Mouse (Mus musculus) midbrain, postnatal 0 days (tissue): ENCODE data around the gene Dok4. TPM values are rescaled to one million over a fixed set of nuclear protein-coding genes. Genes with fewer than 3 reads are reported as not detected.
A peak's percentile ranks its signal among the peaks of the same experiment; 100 is the strongest.
"Not testable (repeated sequence)": the region's sequence is repeated elsewhere in the genome, so short reads cannot be mapped to it uniquely, and the experiment has no call there.

Experiments used
- ATAC-seq: fragments of 200-750 bp; cut with Nextera tagmentation; 2 replicates; pipeline ENCODE4 v1.8.0; 2017; ENCODE audit warnings: moderate number of reproducible peaks, mild to moderate bottlenecking, moderate TSS enrichment, moderate library complexity; ENCODE audit not compliant: low FRiP score
- DNase-seq: peaks from one replicate; pipeline ENCODE4 v3.0.0-alpha.2; 2015; ENCODE audit warnings: low spot score
- H3K27ac ChIP-seq: fragments of 300-500 bp; sonication (generic); 2 replicates; pipeline ENCODE4 v1.5.1; 2014; ENCODE audit warnings: low read depth, mild to moderate bottlenecking, low read length, mixed read lengths
- H3K27me3 ChIP-seq: fragments of 300-500 bp; sonication (generic); 2 replicates; pipeline ENCODE4 v1.6.1; 2014; ENCODE audit warnings: low read length, control low read depth, mixed read lengths; ENCODE audit not compliant: insufficient read depth
- H3K36me3 ChIP-seq: fragments of 300-500 bp; sonication (generic); 2 replicates; pipeline ENCODE4 v1.6.1; 2014; ENCODE audit warnings: low read length, control low read depth, mixed read lengths; ENCODE audit not compliant: insufficient read depth
- H3K4me1 ChIP-seq: fragments of 300-500 bp; sonication (generic); 2 replicates; pipeline ENCODE4 v1.6.1; 2014; ENCODE audit warnings: mild to moderate bottlenecking, control low read depth, antibody characterized with exemption, low read length, mixed read lengths; ENCODE audit not compliant: insufficient read depth
- H3K4me2 ChIP-seq: fragments of 300-500 bp; sonication (generic); 2 replicates; pipeline ENCODE4 v1.6.1; 2014; ENCODE audit warnings: low read depth, mild to moderate bottlenecking, low read length, mixed read lengths; ENCODE audit not compliant: poor library complexity, severe bottlenecking
- H3K4me3 ChIP-seq: fragments of 300-500 bp; sonication (generic); 2 replicates; pipeline ENCODE4 v1.5.1; 2014; ENCODE audit warnings: low read depth, mild to moderate bottlenecking, low read length, moderate library complexity
- H3K9ac ChIP-seq: fragments of 300-500 bp; sonication (generic); replicated peaks from 2 replicates; pipeline ENCODE4 v1.6.1; 2014; ENCODE audit warnings: mild to moderate bottlenecking, low read length, moderate library complexity, mixed read lengths; ENCODE audit not compliant: poor library complexity, severe bottlenecking
- H3K9me3 ChIP-seq: fragments of 300-500 bp; sonication (generic); 2 replicates; pipeline ENCODE4 v1.6.1; 2016; ENCODE audit warnings: low read length, control low read depth
- CTCF ChIP-seq: IDR thresholded peaks from 2 replicates; pipeline ENCODE4 v1.5.1; 2016; ENCODE audit warnings: antibody characterized with exemption, mild to moderate bottlenecking
- WGBS: fragments of 180-500 bp; shearing (Covaris S2); extraction: QIAGEN DNeasy Blood & Tissue Kit; methylation state at CpG from one replicate; pipeline ENCODE4 v1.1.7; 2014; 5-methylcytosine and 5-hydroxymethylcytosine counted together
- polyA plus RNA-seq: library from polyadenylated mRNA; unstranded; fragments of >200 nt; fragmentation: Nextera tagmentation; extraction: Ambion mirVana; gene quantifications from 2 replicates; pipeline ENCODE4 v1.2.1, GENCODE M21; 2015
- total RNA-seq: library from RNA; depleted of rRNA; stranded (reverse); fragments of >200 nt; gene quantifications from 2 replicates; pipeline ENCODE4 v1.2.3, GENCODE M21; 2014

Gene Dok4
- total and polyA plus RNA-seq, 2 experiments from 2014 or later: 95.0 to 155 TPM

- Histone ChIP-seq H3K4me3 (no peak overlapping the region), H3K9me3 (no peaks in the 10 kb centered on the region), H3K36me3 (peaks cover 53% of the 10 kb centered on the region), H3K27me3 (no peaks in the 10 kb centered on the region), H3K27ac (no peak overlapping the region), H3K9ac (no peak overlapping the region), H3K4me2 (no peak overlapping the region), H3K4me1 (no peaks in the 10 kb centered on the region)
- ATAC-seq (no peak), DNase-seq (no peak)
- TF ChIP-seq CTCF: no peak
- WGBS: 89% methylated on average over 12 of the region's 12 CpGs
Observed at GRCm38 (mm10) chr8:94862487-94863220, 13.5 kb downstream of the Dok4 start.

GRCm38 (mm10) chr8:94861352-94861910 lies 14.7 kb downstream of the Dok4 start:
- peak; percentile 90 for TF ChIP-seq CTCF
- Histone ChIP-seq H3K27ac (no peak overlapping the region), H3K9ac (no peak overlapping the region), H3K4me3 (no peak overlapping the region), H3K4me1 (no peaks in the 10 kb centered on the region), H3K4me2 (no peak overlapping the region), H3K27me3 (no peaks in the 10 kb centered on the region), H3K36me3 (peaks cover 46% of the 10 kb centered on the region), H3K9me3 (no peaks in the 10 kb centered on the region)
- 78% methylated on average over 8 of the region's 8 CpGs for WGBS
- ATAC-seq (no peak), DNase-seq (peak; percentile 72)

GRCm38 (mm10) chr8:94857346-94858173 lies 18.6 kb downstream of the Dok4 start, which contains the start of gene Polr2c:
Gene Polr2c (plus strand): TSS chr8:94857450.
- peak; percentile 90 for TF ChIP-seq CTCF
- DNase-seq (peak; percentile 91), ATAC-seq (peak; percentile 85)
- WGBS: 1% methylated on average over 68 of the region's 68 CpGs
- H3K4me3 ChIP-seq: peak within 1 kb of the TSS; percentile 94
- H3K9ac ChIP-seq: peak within 1 kb of the TSS; percentile 96
- peak within 1 kb of the TSS; percentile 67 for H3K4me2 ChIP-seq
- no peaks in the 10 kb centered on the region for H3K9me3 ChIP-seq
- no peaks in the 10 kb centered on the region for H3K4me1 ChIP-seq
- H3K27ac ChIP-seq: peak within 1 kb of the TSS; percentile 81
- H3K36me3 ChIP-seq: peaks cover 35% of the 10 kb centered on the region
- no peaks in the 10 kb centered on the region for H3K27me3 ChIP-seq

GRCm38 (mm10) chr8:94857011-94857345 lies 19.2 kb downstream of the Dok4 start:
- H3K27ac ChIP-seq: no peak overlapping the region
- ATAC-seq (0 out of 2 replicates have a peak, but pooled peaks have one; percentile 9), DNase-seq (no peak)
- H3K36me3 ChIP-seq: peaks cover 34% of the 10 kb centered on the region
- no peak for TF ChIP-seq CTCF
- no peak overlapping the region for H3K4me2 ChIP-seq
- H3K27me3 ChIP-seq: no peaks in the 10 kb centered on the region
- whole genome bisulfite sequencing: 33% methylated on average over 5 of the region's 5 CpGs
- no peaks in the 10 kb centered on the region for H3K4me1 ChIP-seq
- H3K9ac ChIP-seq: no peak overlapping the region
- peak overlapping the region; percentile 94; the same call in 1 of the 2 replicates for H3K4me3 ChIP-seq
- H3K9me3 ChIP-seq: no peaks in the 10 kb centered on the region

GRCm38 (mm10) chr8:94854761-94855160 lies 21.4 kb downstream of the Dok4 start:
- not testable (repeated sequence) for H3K27me3 ChIP-seq, H3K9ac ChIP-seq, DNase-seq, H3K9me3 ChIP-seq, H3K4me2 ChIP-seq, H3K4me3 ChIP-seq, H3K4me1 ChIP-seq, ATAC-seq, H3K27ac ChIP-seq
- 90% methylated on average over 11 of the region's 11 CpGs for WGBS
- peaks cover 37% of the 10 kb centered on the region for H3K36me3 ChIP-seq
